Mouse (Mus musculus) G1E-ER4 (cell line): Measurements from ENCODE around the gene 9230102O04Rik. TPM values are rescaled to one million over a fixed set of nuclear protein-coding genes. Genes with fewer than 3 reads are reported as not detected.

Experiments used
- GATA1 ChIP-seq: IDR thresholded peaks from one replicate; pipeline ENCODE4 v1.8.0; 2012; ENCODE audit warnings: low read length, inconsistent platforms
- polyA plus RNA-seq: library from polyadenylated mRNA; stranded (reverse); fragments of >175 nt; gene quantifications from 2 replicates; pipeline ENCODE4 v1.2.3, GENCODE M21; 2012

Gene 9230102O04Rik
- polyA plus RNA-seq, 1 experiment = 0.28 TPM

DNA sequence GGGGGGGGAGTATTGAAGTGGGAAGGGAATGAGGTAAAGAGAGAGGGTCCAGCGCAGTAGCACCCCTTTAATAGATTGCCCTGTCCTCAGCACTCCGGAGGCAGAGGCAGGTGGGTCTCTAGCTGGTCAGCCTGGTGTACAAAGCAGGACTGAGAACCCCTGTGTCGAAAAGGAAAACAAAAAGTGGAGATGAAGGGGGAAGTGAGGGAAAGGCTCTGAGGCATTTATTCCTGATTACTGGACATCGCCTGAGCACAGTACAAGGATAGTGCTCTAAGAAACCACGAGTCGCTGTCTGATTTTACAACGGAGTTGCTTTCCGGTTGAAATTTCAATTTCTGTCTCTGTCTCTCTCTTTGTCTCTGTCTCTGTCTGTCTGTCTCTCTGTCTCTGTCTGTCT is 911 bp upstream of the 9230102O04Rik start:
- TF ChIP-seq GATA1 = no peak

GRCm38 (mm10) chr2:9889651-9890183 is 377 bp upstream of the 9230102O04Rik start, which contains the start of gene Gata3:
Gene Gata3, minus strand, starts transcription at chr2:9890034.
- TF ChIP-seq GATA1 = no peak

DNA sequence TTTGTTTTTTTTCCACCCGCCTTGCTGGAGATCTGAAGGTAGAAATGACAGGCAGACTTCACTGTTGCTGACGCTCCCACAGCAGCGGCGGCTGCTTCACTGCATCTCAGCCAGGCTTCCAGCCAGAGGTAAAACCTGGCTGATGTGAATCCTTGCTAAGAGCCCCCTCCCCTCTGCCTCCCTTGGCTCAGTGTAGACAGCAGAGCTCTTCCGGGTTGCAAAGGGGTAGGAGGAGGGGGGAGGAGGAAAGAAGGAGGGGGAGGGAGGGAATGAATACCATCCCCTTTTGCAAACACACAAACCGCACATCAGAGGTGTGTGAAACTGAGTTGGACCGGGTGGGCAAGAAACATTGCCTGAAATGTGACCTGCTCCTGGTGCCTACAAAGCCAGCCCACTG is 1.7 kb downstream of the 9230102O04Rik start:
- TF ChIP-seq GATA1 = no peak

GRCm38 (mm10) chr2:9886921-9887610 is 2.3 kb downstream of the 9230102O04Rik start:
- no peak for TF ChIP-seq GATA1

- no peak for TF ChIP-seq GATA1
Measured at GRCm38 (mm10) chr2:9886031-9886430, 3.3 kb downstream of the 9230102O04Rik start.

DNA sequence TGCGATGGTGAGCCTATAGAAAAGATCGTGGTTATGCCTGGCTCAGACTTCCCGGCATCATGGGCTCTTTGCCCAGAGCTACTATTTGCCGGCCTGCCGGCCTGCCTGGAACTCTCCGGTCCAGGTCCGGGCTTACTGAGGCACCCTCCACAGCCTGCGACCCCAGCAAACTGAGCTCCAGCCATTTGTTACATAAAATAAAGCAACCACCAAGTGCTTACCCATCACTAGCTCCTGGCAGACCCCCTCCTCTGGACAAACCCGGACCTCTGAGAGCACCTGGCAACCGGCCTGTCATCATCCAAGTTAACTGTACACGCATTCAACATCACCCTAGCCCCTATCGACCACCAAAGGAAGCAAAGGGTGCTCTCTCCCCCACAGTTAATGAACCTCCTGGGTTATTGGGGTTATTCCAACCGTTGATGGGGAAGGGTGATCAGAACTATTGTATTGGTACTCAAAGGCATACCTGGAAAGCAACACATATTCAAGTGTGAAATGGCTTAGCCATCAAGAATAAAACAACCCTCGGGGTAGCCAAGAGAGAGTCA is 4.0 kb downstream of the 9230102O04Rik start:
- TF ChIP-seq GATA1 = no peak

DNA sequence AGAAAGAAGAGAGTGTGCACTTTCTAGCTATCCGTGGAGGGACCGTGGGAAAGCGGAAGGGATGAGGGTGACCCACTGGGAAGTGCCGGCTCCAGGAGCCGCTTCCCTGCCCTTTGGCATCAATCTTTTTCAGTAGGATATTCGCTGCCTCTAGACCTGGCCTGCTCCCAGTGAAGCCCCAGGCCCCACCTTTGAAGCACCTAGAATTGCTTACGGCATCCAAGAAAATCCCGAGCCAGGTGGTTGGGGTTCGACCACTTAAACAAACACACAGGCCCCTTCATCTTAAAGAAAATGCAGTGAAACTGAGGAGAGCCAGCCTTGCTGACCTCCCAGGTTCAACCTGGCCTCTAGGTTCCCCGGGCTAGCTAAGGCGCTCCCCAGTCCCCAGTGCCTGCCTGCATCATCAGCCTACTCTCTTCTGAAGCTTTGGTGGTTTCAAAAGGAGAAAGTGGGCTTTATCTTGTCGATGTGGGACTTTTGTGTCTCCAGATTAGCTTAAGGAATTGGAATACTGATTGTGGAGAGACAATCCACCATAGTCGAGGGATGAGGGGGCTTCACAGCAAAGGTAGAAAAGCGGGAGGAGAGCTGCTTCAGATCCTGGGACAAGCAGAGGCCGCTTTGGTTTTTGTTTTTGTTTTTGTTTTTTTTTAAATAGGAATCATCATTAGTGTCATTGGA is 4.7 kb downstream of the 9230102O04Rik start:
- no peak for TF ChIP-seq GATA1

DNA sequence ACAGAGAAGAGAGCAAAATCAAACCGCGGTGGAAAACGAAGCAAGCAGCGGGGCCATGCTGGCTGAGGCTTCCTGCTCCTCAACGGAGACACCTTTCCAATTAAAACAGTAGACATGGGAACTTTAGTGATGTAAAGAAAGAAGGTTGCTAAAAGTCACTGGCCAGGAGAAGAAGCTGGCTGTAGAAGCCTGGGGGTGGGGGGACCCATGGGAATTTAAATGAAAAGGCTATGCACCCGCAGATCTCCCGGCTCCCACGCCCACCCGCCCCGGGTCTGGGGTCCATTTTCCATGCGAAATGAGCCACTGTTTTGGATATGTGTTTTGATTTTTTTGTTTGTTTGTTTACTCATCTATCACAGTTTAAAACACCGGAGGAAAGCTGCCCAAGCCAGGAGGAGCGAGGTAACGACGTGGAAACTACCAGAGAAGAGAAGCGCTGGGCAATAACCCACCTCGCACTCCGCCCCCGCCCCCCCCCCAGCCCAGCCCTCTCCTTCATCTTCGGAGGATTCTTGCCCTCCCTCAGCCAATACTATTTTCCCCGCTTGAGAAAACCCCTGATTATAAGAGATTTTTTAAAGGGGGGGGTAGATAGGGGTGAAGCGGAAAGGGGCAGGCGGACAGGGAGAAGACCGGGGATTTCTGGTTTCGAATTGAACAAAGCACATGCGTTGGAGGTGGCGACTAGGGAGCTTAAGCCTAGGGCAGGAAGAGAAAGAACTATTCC is 5.4 kb downstream of the 9230102O04Rik start:
- TF ChIP-seq GATA1 = no peak

DNA sequence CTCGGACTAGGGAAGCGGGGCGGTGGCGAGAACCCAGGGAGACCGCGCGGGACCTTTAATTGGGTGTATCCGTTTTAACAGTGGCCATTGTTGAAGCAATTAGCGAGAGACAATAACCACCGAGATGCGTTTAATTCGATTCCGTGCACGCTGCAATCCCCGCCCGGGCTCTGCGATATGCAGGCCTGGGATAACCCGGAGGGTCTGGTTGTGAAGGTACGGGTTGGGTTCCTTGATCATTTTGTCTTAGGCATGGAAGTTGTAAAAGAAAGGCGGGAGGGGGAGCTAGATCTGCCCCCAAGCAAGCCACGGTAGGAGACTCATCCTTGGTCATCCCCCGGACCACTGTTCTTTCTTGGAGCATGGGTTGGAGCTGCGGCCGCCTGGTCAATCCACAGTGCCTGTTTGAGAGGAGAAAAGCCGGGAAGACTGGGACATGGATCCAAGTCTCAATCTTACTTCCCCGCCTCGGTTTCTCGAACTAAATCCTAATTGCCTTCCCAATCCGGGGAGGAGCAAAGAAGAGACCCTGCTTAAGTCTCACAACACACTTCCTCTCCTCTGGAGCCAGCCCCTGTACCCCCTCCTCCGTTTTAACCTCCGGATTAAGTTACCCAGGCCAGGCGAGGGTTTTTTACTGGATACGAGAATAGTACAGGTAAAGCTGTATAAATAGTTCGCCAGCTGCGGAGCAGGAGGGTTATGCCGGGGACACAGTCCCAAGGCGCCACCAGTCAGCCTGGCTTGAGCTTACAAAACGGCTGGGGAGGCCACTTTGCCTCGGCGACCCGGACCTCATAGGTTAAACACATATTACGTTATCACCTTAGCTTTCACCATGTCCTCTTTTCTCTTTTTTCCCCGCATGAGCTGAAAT is 6.2 kb downstream of the 9230102O04Rik start:
- no peak for TF ChIP-seq GATA1

DNA sequence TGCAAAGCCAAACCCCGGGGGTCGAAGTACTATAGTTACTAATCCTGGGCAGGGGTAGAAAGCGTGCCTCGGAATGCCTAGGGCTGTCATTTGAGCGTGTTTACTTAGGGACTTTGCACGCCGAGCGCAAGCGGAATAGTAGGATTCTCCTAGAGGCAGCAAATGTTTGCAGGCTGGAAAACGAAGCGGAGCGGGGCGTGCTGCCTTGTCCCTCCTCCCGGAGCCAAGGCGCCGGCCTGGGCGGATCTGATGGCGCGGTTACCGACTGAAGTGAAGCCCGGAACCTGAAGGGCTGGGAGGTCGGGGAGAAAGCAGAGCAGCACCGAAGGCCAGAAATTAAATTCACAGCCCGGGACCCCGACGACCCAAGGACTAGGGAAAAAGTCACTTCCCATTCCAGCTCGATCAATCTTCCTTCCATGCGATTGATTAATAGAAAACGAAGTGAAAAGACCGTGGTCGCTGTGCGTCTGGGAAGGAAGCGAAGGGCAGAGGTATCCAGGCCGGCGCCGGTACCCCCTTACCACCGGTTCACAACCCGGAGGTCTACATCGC is 6.9 kb downstream of the 9230102O04Rik start:
- no peak for TF ChIP-seq GATA1

DNA sequence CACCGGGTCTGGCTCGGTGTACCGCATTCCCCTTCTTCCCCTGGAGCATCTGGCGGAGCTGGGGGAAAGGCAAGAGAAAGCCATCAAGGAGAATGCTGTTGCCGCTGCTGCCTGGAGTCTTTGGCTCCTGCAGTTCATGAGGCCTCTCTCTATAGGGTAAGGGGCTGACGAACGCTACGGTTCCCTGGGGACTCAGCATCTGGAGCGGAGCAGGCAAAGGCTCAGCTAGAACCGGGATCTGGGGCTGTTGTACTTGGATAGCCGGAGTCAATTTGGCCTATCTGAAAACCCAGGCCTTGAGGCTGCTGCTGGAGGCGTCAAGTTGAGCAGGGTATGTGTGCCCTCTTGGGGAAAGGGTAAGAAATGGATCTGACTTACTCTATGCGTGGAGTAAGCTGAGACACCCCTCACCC is 7.7 kb downstream of the 9230102O04Rik start:
- TF ChIP-seq GATA1 = no peak

DNA sequence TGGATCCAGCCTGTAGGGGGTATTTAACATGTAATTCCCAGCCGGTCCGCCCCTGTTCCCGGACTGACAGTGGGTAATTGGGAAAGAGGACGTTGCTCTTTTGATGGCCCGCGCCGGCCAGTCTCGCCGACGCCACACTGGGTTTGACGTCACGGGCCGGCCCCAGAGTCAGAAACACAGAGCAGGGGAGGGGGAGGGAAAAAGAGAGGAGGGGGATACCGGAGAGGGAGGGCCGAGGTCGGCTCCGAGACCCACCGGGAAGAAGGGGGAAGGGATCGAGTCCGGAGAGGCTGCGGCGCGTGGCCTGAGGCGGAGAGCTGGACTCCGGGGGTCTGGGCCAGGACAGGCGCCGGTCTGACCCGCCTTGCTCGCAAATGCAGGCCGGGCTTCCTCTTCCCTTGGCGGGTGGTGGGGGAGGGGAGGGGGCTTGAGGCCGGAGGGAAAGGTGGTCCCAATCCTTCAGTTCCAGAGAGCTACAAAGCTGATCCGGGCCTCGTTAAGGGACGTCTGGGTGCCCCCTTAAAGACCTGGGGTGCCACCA is 8.2 kb downstream of the 9230102O04Rik start, which contains the start of gene 4930412O13Rik:
Gene 4930412O13Rik, plus strand, starts transcription at position 202 of the 541 bp plus-strand sequence.
- no peak for TF ChIP-seq GATA1

DNA sequence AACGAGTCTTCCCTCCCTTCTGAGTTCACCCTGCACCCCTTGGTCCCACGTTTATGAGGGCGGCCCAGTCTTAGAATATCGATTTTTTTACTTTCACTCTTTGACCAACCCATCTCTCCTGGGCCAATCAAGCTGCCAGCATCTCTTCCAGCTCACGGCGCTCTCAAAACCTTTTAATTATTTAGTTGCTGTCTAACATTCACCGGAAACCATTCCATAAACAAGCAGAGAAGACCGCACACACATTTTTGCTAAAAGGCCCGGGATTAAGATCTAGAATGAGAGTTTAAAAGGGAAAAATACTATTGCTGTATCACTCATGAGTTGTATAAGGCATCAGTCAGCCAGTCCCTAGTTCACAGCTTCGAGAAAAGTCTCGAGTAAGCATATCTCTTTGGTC is 9.1 kb downstream of the 9230102O04Rik start:
- no peak for TF ChIP-seq GATA1

GRCm38 (mm10) chr2:9879493-9879892 is 9.8 kb downstream of the 9230102O04Rik start:
- no peak for TF ChIP-seq GATA1

DNA sequence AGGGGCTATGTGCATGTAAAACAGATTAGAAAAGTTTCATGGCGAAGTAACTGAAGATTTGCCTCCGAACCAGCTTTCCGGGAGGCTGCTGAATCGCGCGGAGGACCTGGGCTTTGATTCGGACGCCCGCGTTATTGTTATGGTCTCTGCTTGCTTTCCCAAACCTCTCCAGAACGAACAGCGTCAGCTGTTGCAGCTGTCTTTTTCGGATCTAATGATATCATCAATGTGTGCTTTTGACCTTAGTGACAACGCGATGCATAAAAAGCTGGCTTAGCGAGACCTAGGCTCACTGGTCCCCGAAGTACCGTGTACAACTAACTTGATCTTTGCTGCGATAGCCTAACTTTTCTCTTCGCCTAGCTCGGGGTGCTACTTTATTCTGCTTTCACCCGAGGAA is 10.2 kb downstream of the 9230102O04Rik start:
- TF ChIP-seq GATA1 = no peak
